Mouse (Mus musculus): ENCODE measurements around the gene Pdia4. TPM values are rescaled to one million over a fixed set of nuclear protein-coding genes. Genes with fewer than 3 reads are reported as not detected.

Gene Pdia4
- 66.4 TPM for polyA plus RNA-seq (2017; shearing (Covaris generic))

GRCm38 (mm10) chr6:47813257-47813878, at the start of gene Pdia4:
TSS of gene Pdia4 (minus strand) at chr6:47813430.

GRCm38 (mm10) chr6:47835482-47835983, 22.3 kb upstream of the Pdia4 start, which contains the start of gene Zfp398:
TSS of gene Zfp398 (plus strand) at chr6:47835661.

GRCm38 (mm10) chr6:47830104-47831078, 17.2 kb upstream of the Pdia4 start, which contains the start of gene Zfp786:
TSS of gene Zfp786 (minus strand) at chr6:47830867.

Other genes starting within 250 kb of the Pdia4 start
- 50.7 TPM for gene Ezh2, start 218.1 kb downstream of the Pdia4 start, polyA plus RNA-seq (2017; shearing (Covaris generic))
- not detected for gene Zfp786, start 17.4 kb upstream of the Pdia4 start, polyA plus RNA-seq (2017; shearing (Covaris generic))
- 14.1 TPM for gene Zfp398, start 22.2 kb upstream of the Pdia4 start, polyA plus RNA-seq (2017; shearing (Covaris generic))
- gene Zfp282, start 63.8 kb upstream of the Pdia4 start, polyA plus RNA-seq (2017; shearing (Covaris generic)), result 3.3 TPM
- gene Zfp212, start 107.0 kb upstream of the Pdia4 start, polyA plus RNA-seq (2017; shearing (Covaris generic)), result 33.5 TPM
- gene Zfp956, start 140.0 kb upstream of the Pdia4 start, polyA plus RNA-seq (2017; shearing (Covaris generic)), result 24.3 TPM
- 35.3 TPM for gene Zfp777, start 235.5 kb upstream of the Pdia4 start, polyA plus RNA-seq (2017; shearing (Covaris generic))